Mouse (Mus musculus): Measurements from ENCODE around the gene Kcnh2.

GRCm38 (mm10) chr5:24363467-24363866, 12.1 kb upstream of the Kcnh2 start:
- TF ChIP-seq POLR2A (IDR thresholded peaks at IDR 0.05; ENCODE audit: low read depth, low read length) (no peak), CTCF (IDR thresholded peaks at IDR 0.05; ENCODE audit: extremely low read depth, insufficient read depth, insufficient read length, insufficient replicate concordance) (no peak)

Data from spleen, adult 2 months (tissue).